Mouse (Mus musculus) midbrain, embryonic 15.5 days (tissue): ENCODE measurements around the gene Zdhhc22. TPM values are rescaled to one million over a fixed set of nuclear protein-coding genes. Genes with fewer than 3 reads are reported as not detected.

ENCODE experiments used
- ATAC-seq: fragments of 200-750 bp; cut with Nextera tagmentation; replicated peaks from 2 replicates; pipeline ENCODE4 v1.8.0; 2017; ENCODE audit warnings: moderate TSS enrichment
- H3K27ac ChIP-seq: fragments of 300-500 bp; sonication (generic); 2 replicates; pipeline ENCODE4 v1.5.1; 2015; ENCODE audit warnings: mild to moderate bottlenecking, inconsistent platforms
- H3K27me3 ChIP-seq: fragments of 300-500 bp; sonication (generic); replicated peaks from 2 replicates; pipeline ENCODE4 v1.6.1; 2015; ENCODE audit warnings: inconsistent platforms
- H3K36me3 ChIP-seq: fragments of 300-500 bp; sonication (generic); replicated peaks from 2 replicates; pipeline ENCODE4 v1.6.1; 2015; ENCODE audit warnings: inconsistent platforms
- H3K4me1 ChIP-seq: fragments of 300-500 bp; sonication (generic); 2 replicates; pipeline ENCODE4 v1.6.1; 2015; ENCODE audit warnings: inconsistent platforms
- H3K4me2 ChIP-seq: fragments of 300-500 bp; sonication (generic); 2 replicates; pipeline ENCODE4 v1.6.1; 2015; ENCODE audit warnings: inconsistent platforms, mild to moderate bottlenecking, moderate library complexity
- H3K4me3 ChIP-seq: fragments of 300-500 bp; sonication (generic); 2 replicates; pipeline ENCODE4 v1.5.1; 2015; ENCODE audit warnings: mild to moderate bottlenecking, inconsistent platforms
- H3K9ac ChIP-seq: fragments of 300-500 bp; sonication (generic); 2 replicates; pipeline ENCODE4 v1.6.1; 2015; ENCODE audit warnings: mild to moderate bottlenecking, inconsistent platforms
- H3K9me3 ChIP-seq: fragments of 300-500 bp; sonication (generic); 2 replicates; pipeline ENCODE4 v1.6.1; 2016; ENCODE audit warnings: inconsistent platforms
- WGBS: fragments of 180-500 bp; shearing (Covaris S2); methylation state at CpG from one replicate; pipeline ENCODE4 v1.1.7; 2015; ENCODE audit warnings: mixed read lengths; 5-methylcytosine and 5-hydroxymethylcytosine counted together
- polyA plus RNA-seq: library from polyadenylated mRNA; unstranded; fragments of >200 nt; fragmentation: Nextera tagmentation; extraction: Ambion mirVana; gene quantifications from 2 replicates; pipeline ENCODE4 v1.2.1, GENCODE M21; 2015

Zdhhc22 gene
- polyA plus RNA-seq, 1 experiment from 2014 or later = 21.8 TPM

- Histone ChIP-seq H3K4me1 (0 out of 2 replicates have a peak, but pooled peaks cover 3% of the 10 kb centered on the region), H3K27me3 (no peaks in the 10 kb centered on the region), H3K4me3 (no peak overlapping the region), H3K27ac (no peak overlapping the region), H3K36me3 (peaks cover 25% of the 10 kb centered on the region; the same call in 1 of the 2 replicates), H3K9me3 (no peaks in the 10 kb centered on the region), H3K9ac (no peak overlapping the region), H3K4me2 (no peak overlapping the region)
- ATAC-seq = no peak
- WGBS = 89% methylated on average over 2 of the region's 2 CpGs
Measured at GRCm38 (mm10) chr12:86955894-86956293, 34.3 kb downstream of the Zdhhc22 start.

- H3K27me3 ChIP-seq = no peaks in the 10 kb centered on the region
- H3K4me2 ChIP-seq = no peak overlapping the region
- no peak overlapping the region for H3K9ac ChIP-seq
- no peak for ATAC-seq
- H3K4me3 ChIP-seq = no peak overlapping the region
- peaks cover 17% of the 10 kb centered on the region; the same call in 1 of the 2 replicates for H3K36me3 ChIP-seq
- 0 out of 2 replicates have a peak overlapping the region, but pooled peaks have one; percentile 2 for H3K27ac ChIP-seq
- 58% methylated on average over 10 of the region's 10 CpGs for WGBS
- no peaks in the 10 kb centered on the region for H3K9me3 ChIP-seq
- peaks cover 31% of the 10 kb centered on the region for H3K4me1 ChIP-seq
Measured at GRCm38 (mm10) chr12:86952331-86952850, 37.8 kb downstream of the Zdhhc22 start.

GRCm38 (mm10) chr12:86950961-86951360, 39.3 kb downstream of the Zdhhc22 start:
- no peaks in the 10 kb centered on the region for H3K27me3 ChIP-seq
- H3K36me3 ChIP-seq = peaks cover 15% of the 10 kb centered on the region; the same call in 1 of the 2 replicates
- no peak overlapping the region for H3K27ac ChIP-seq
- no peaks in the 10 kb centered on the region for H3K9me3 ChIP-seq
- no peak for ATAC-seq
- no peak overlapping the region for H3K9ac ChIP-seq
- H3K4me2 ChIP-seq = no peak overlapping the region
- no peak overlapping the region for H3K4me3 ChIP-seq
- peaks cover 35% of the 10 kb centered on the region for H3K4me1 ChIP-seq
- 96% methylated on average over 3 of the region's 3 CpGs for WGBS

- H3K4me2 ChIP-seq = no peak overlapping the region; the same call in 1 of the 2 replicates
- no peak for ATAC-seq
- H3K4me3 ChIP-seq = no peak overlapping the region
- H3K36me3 ChIP-seq = peaks cover 10% of the 10 kb centered on the region; the same call in 1 of the 2 replicates
- 64% methylated on average over 16 of the region's 16 CpGs for WGBS
- H3K9me3 ChIP-seq = no peaks in the 10 kb centered on the region
- 0 out of 2 replicates have a peak overlapping the region, but pooled peaks have one; percentile 49 for H3K27ac ChIP-seq
- H3K9ac ChIP-seq = peak overlapping the region; percentile 21; the same call in 1 of the 2 replicates
- peaks cover 39% of the 10 kb centered on the region for H3K4me1 ChIP-seq
- no peaks in the 10 kb centered on the region for H3K27me3 ChIP-seq
Measured at GRCm38 (mm10) chr12:86950161-86950960, 39.9 kb downstream of the Zdhhc22 start.

GRCm38 (mm10) chr12:86949501-86949900, 40.7 kb downstream of the Zdhhc22 start:
- Histone ChIP-seq H3K27ac (no peak overlapping the region), H3K9ac (no peak overlapping the region), H3K4me3 (no peak overlapping the region), H3K36me3 (peaks cover 4% of the 10 kb centered on the region; the same call in 1 of the 2 replicates), H3K9me3 (no peaks in the 10 kb centered on the region), H3K4me2 (no peak overlapping the region; the same call in 1 of the 2 replicates), H3K27me3 (no peaks in the 10 kb centered on the region), H3K4me1 (peaks cover 45% of the 10 kb centered on the region)
- 85% methylated on average over 9 of the region's 9 CpGs for WGBS
- ATAC-seq = no peak

- Histone ChIP-seq H3K27ac (no peak overlapping the region), H3K9ac (no peak overlapping the region), H3K27me3 (no peaks in the 10 kb centered on the region), H3K36me3 (no peaks in the 10 kb centered on the region), H3K9me3 (no peaks in the 10 kb centered on the region), H3K4me3 (peak overlapping the region; percentile 58; the same call in 1 of the 2 replicates), H3K4me2 (peak overlapping the region; percentile 80), H3K4me1 (peaks cover 45% of the 10 kb centered on the region)
- ATAC-seq = no peak
- 65% methylated on average over 6 of the region's 6 CpGs for WGBS
Measured at GRCm38 (mm10) chr12:86948627-86949026, 41.6 kb downstream of the Zdhhc22 start.

- WGBS = 12% methylated on average over 26 of the region's 26 CpGs
- Histone ChIP-seq H3K4me1 (peaks cover 46% of the 10 kb centered on the region), H3K36me3 (no peaks in the 10 kb centered on the region), H3K27me3 (no peaks in the 10 kb centered on the region), H3K4me2 (peak overlapping the region; percentile 80), H3K9me3 (no peaks in the 10 kb centered on the region), H3K4me3 (peak overlapping the region; percentile 58), H3K27ac (peak overlapping the region; percentile 99), H3K9ac (peak overlapping the region; percentile 81)
- ATAC-seq = peak; percentile 67
Measured at GRCm38 (mm10) chr12:86947681-86948401, 42.4 kb downstream of the Zdhhc22 start.

GRCm38 (mm10) chr12:86946862-86947574, 43.2 kb downstream of the Zdhhc22 start, which contains the start of gene Cipc:
Gene Cipc, plus strand, starts transcription at chr12:86947043.
- H3K4me3 ChIP-seq = peak within 1 kb of the TSS; percentile 58
- no peaks in the 10 kb centered on the region for H3K27me3 ChIP-seq
- no peaks in the 10 kb centered on the region for H3K36me3 ChIP-seq
- peak within 1 kb of the TSS; percentile 80 for H3K4me2 ChIP-seq
- H3K27ac ChIP-seq = peak within 1 kb of the TSS; percentile 99
- under 1% methylated on average over 64 of the region's 64 CpGs for WGBS
- no peaks in the 10 kb centered on the region for H3K9me3 ChIP-seq
- peak; percentile 98 for ATAC-seq
- H3K9ac ChIP-seq = peak within 1 kb of the TSS; percentile 87
- H3K4me1 ChIP-seq = peaks cover 51% of the 10 kb centered on the region

GRCm38 (mm10) chr12:86946301-86946781, 43.9 kb downstream of the Zdhhc22 start:
- Histone ChIP-seq H3K27me3 (no peaks in the 10 kb centered on the region), H3K4me1 (peaks cover 57% of the 10 kb centered on the region), H3K9me3 (no peaks in the 10 kb centered on the region), H3K36me3 (no peaks in the 10 kb centered on the region), H3K9ac (peak overlapping the region; percentile 87), H3K27ac (peak overlapping the region; percentile 99), H3K4me3 (peak overlapping the region; percentile 58), H3K4me2 (peak overlapping the region; percentile 80)
- ATAC-seq = no peak
- under 1% methylated on average over 17 of the region's 17 CpGs for WGBS

- no peak for ATAC-seq
- no peak overlapping the region for H3K4me3 ChIP-seq
- H3K4me1 ChIP-seq = peaks cover 63% of the 10 kb centered on the region
- peak overlapping the region; percentile 19; the same call in 1 of the 2 replicates for H3K4me2 ChIP-seq
- H3K36me3 ChIP-seq = no peaks in the 10 kb centered on the region
- no peaks in the 10 kb centered on the region for H3K27me3 ChIP-seq
- no peaks in the 10 kb centered on the region for H3K9me3 ChIP-seq
- H3K27ac ChIP-seq = peak overlapping the region; percentile 65
- 3% methylated on average over 4 of the region's 4 CpGs for WGBS
- H3K9ac ChIP-seq = no peak overlapping the region
Measured at GRCm38 (mm10) chr12:86945126-86945525, 45.1 kb downstream of the Zdhhc22 start.

GRCm38 (mm10) chr12:86943421-86943820, 46.8 kb downstream of the Zdhhc22 start:
- no peak for ATAC-seq
- Histone ChIP-seq H3K27me3 (no peaks in the 10 kb centered on the region), H3K9me3 (no peaks in the 10 kb centered on the region), H3K36me3 (no peaks in the 10 kb centered on the region), H3K4me2 (no peak overlapping the region), H3K4me3 (no peak overlapping the region), H3K27ac (peak overlapping the region; percentile 93), H3K4me1 (peaks cover 47% of the 10 kb centered on the region), H3K9ac (no peak overlapping the region)
- whole genome bisulfite sequencing = 94% methylated on average over 8 of the region's 8 CpGs
